Mouse (Mus musculus) neural tube, embryonic 15.5 days (tissue): ENCODE measurements around the gene Ect2l. TPM values are rescaled to one million over a fixed set of nuclear protein-coding genes. Genes with fewer than 3 reads are reported as not detected.
A peak's percentile ranks its signal among the peaks of the same experiment; 100 is the strongest.

ENCODE experiments used
- ATAC-seq: fragments of 200-750 bp; cut with Nextera tagmentation; 2 replicates; pipeline ENCODE4 v1.8.0; 2017; ENCODE audit warnings: mild to moderate bottlenecking, moderate TSS enrichment, moderate library complexity; ENCODE audit not compliant: low FRiP score
- H3K27ac ChIP-seq: fragments of 300-500 bp; sonication (generic); replicated peaks from 2 replicates; pipeline ENCODE4 v1.5.1; 2015; ENCODE audit warnings: mild to moderate bottlenecking, inconsistent platforms
- H3K27me3 ChIP-seq: fragments of 300-500 bp; sonication (generic); replicated peaks from 2 replicates; pipeline ENCODE4 v1.6.1; 2015; ENCODE audit warnings: inconsistent platforms
- H3K36me3 ChIP-seq: fragments of 300-500 bp; sonication (generic); 2 replicates; pipeline ENCODE4 v1.6.1; 2015; ENCODE audit warnings: inconsistent platforms
- H3K4me1 ChIP-seq: fragments of 300-500 bp; sonication (generic); 2 replicates; pipeline ENCODE4 v1.6.1; 2015; ENCODE audit warnings: inconsistent platforms
- H3K4me2 ChIP-seq: fragments of 300-500 bp; sonication (generic); 2 replicates; pipeline ENCODE4 v1.6.1; 2015; ENCODE audit warnings: inconsistent platforms, mild to moderate bottlenecking, moderate library complexity
- H3K4me3 ChIP-seq: fragments of 300-500 bp; sonication (generic); replicated peaks from 2 replicates; pipeline ENCODE4 v1.5.1; 2015; ENCODE audit warnings: mild to moderate bottlenecking, inconsistent platforms
- H3K9ac ChIP-seq: fragments of 300-500 bp; sonication (generic); replicated peaks from 2 replicates; pipeline ENCODE4 v1.6.1; 2015; ENCODE audit warnings: mild to moderate bottlenecking, inconsistent platforms
- H3K9me3 ChIP-seq: fragments of 300-500 bp; sonication (generic); replicated peaks from 2 replicates; pipeline ENCODE4 v1.6.1; 2016; ENCODE audit warnings: inconsistent platforms
- WGBS: fragments of 180-500 bp; shearing (Covaris S2); methylation state at CpG from one replicate; pipeline ENCODE4 v1.1.7; 2015; ENCODE audit warnings: mixed read lengths; 5-methylcytosine and 5-hydroxymethylcytosine counted together
- polyA plus RNA-seq: library from polyadenylated mRNA; unstranded; fragments of >200 nt; fragmentation: Nextera tagmentation; extraction: Ambion mirVana; gene quantifications from 2 replicates; pipeline ENCODE4 v1.2.1, GENCODE M21; 2015

The Ect2l gene
- polyA plus RNA-seq, 1 experiment from 2014 or later = 0.49 TPM

GRCm38 (mm10) chr10:18213373-18213772 is 2.7 kb upstream of the Ect2l start:
- no peaks in the 10 kb centered on the region for H3K4me1 ChIP-seq
- no peak overlapping the region for H3K4me3 ChIP-seq
- ATAC-seq = no peak
- no peak overlapping the region for H3K27ac ChIP-seq
- 87% methylated on average over 4 of the region's 4 CpGs for WGBS
- no peaks in the 10 kb centered on the region for H3K27me3 ChIP-seq
- no peaks in the 10 kb centered on the region for H3K9me3 ChIP-seq
- H3K9ac ChIP-seq = no peak overlapping the region
- no peaks in the 10 kb centered on the region for H3K36me3 ChIP-seq
- no peak overlapping the region for H3K4me2 ChIP-seq

DNA sequence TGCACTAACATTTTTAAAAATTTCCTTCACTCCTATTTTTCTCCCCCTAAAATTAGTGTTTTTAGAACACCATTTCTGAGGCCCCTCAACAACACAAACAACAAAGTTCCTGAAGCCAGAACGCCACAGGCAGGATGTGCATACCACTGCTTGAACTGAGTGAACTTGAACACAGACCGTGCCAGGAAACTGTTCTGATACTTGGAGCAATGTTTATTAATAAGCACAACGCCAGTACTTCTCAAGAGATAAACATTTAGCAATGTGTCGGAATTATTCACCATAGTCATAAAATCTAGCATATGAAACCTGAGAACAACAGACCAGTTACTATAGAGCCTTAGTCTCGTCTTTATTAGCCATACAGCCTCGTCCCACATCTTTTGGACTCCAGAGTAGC is 571 bp downstream of the Ect2l start:
- H3K4me2 ChIP-seq = no peak overlapping the region
- H3K9me3 ChIP-seq = no peaks in the 10 kb centered on the region
- H3K27ac ChIP-seq = no peak overlapping the region
- no peaks in the 10 kb centered on the region for H3K27me3 ChIP-seq
- no peak overlapping the region for H3K4me3 ChIP-seq
- no peaks in the 10 kb centered on the region for H3K4me1 ChIP-seq
- no peak for ATAC-seq
- H3K36me3 ChIP-seq = no peaks in the 10 kb centered on the region
- H3K9ac ChIP-seq = no peak overlapping the region
- WGBS = 79% methylated on average over 6 of the region's 6 CpGs

DNA sequence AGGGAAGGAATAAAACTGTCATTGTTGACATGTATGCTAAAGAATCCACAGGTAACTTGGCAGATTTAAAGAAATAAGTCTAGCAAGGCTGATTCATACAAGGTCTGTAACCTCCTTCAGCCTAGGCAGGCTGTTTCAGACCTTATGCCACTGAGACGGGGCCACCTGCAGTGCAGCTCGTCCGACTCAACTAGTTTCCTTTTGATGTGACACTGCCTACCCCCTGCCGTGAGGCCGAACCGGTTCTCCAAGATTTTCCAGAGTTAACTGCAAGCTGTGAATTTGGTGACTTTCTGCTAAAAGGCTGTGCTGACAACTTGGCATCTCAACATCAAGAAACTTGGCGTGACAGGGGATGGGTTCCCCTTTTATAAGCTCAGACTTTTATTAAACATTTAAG is 6.6 kb downstream of the Ect2l start:
- no peak overlapping the region for H3K4me3 ChIP-seq
- H3K36me3 ChIP-seq = no peaks in the 10 kb centered on the region
- WGBS = 17% methylated on average over 7 of the region's 7 CpGs
- no peaks in the 10 kb centered on the region for H3K4me1 ChIP-seq
- no peak overlapping the region for H3K9ac ChIP-seq
- no peaks in the 10 kb centered on the region for H3K27me3 ChIP-seq
- H3K9me3 ChIP-seq = no peaks in the 10 kb centered on the region
- no peak overlapping the region for H3K27ac ChIP-seq
- ATAC-seq = no peak
- no peak overlapping the region for H3K4me2 ChIP-seq

DNA sequence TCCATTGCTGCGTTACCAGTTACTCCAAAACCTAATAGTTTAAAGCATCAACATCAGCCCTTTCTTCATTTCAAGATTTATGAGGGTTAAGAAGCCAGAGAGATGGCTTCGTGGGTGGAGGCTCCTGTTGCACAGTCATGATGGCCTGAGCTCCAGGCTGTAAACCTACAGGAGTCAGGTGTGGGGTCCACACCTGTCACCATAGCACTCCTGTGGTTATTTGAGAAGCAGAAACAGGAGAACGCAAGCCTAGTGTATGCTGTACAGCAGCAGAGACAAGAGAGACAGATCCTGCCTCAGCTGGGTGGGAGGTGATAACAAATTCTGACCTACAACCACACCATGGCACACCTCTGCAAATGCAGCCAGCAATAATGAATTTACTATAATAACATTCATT is 8.3 kb downstream of the Ect2l start:
- WGBS = 78% methylated on average over 3 of the region's 3 CpGs
- ATAC-seq = no peak
- no peak overlapping the region for H3K4me2 ChIP-seq

DNA sequence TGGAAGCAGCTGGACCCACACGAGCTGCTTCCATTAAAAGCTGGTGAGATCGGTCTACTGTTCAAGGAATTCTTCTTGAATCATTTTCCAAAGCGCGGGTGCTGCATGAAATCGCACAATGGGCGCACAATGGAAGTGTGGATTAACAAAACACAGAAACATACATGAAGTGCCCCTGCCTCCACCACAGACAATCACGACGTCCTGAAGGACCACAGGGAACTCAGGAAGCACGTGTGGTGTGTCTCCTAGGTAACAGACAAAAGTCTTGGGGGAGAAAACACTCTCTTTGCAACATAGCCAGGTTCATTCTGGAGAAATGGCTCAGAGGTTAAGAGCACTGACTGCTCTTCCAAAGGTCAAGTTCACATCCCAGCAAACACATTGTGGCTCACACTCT is 10.0 kb downstream of the Ect2l start:
- Histone ChIP-seq H3K4me3 (no peak overlapping the region), H3K36me3 (no peaks in the 10 kb centered on the region), H3K27ac (no peak overlapping the region), H3K4me1 (no peaks in the 10 kb centered on the region), H3K4me2 (no peak overlapping the region), H3K9me3 (no peaks in the 10 kb centered on the region), H3K9ac (no peak overlapping the region), H3K27me3 (no peaks in the 10 kb centered on the region)
- 66% methylated on average over 9 of the region's 9 CpGs for whole genome bisulfite sequencing
- ATAC-seq = no peak

More for the DNA sequence above, 8.3 kb downstream of the Ect2l start:
- no peaks in the 10 kb centered on the region for H3K27me3 ChIP-seq
- no peaks in the 10 kb centered on the region for H3K36me3 ChIP-seq
- H3K9ac ChIP-seq = no peak overlapping the region
- H3K27ac ChIP-seq = no peak overlapping the region
- no peaks in the 10 kb centered on the region for H3K9me3 ChIP-seq
- H3K4me3 ChIP-seq = no peak overlapping the region
- H3K4me1 ChIP-seq = no peaks in the 10 kb centered on the region

- H3K9me3 ChIP-seq = no peaks in the 10 kb centered on the region
- ATAC-seq = no peak
- 86% methylated on average over 4 of the region's 4 CpGs for WGBS
Measured at GRCm38 (mm10) chr10:18199919-18200318, 10.8 kb downstream of the Ect2l start.

GRCm38 (mm10) chr10:18198286-18199015 is 12.2 kb downstream of the Ect2l start:
- Histone ChIP-seq H3K4me3 (no peak overlapping the region), H3K4me2 (no peak overlapping the region), H3K27ac (no peak overlapping the region), H3K9me3 (no peaks in the 10 kb centered on the region), H3K4me1 (no peaks in the 10 kb centered on the region), H3K27me3 (no peaks in the 10 kb centered on the region), H3K9ac (no peak overlapping the region), H3K36me3 (no peaks in the 10 kb centered on the region)
- ATAC-seq = no peak
- 85% methylated on average over 5 of the region's 5 CpGs for WGBS

More at GRCm38 (mm10) chr10:18199919-18200318, 10.8 kb downstream of the Ect2l start:
- Histone ChIP-seq H3K27ac (no peak overlapping the region), H3K4me1 (no peaks in the 10 kb centered on the region), H3K4me2 (no peak overlapping the region), H3K36me3 (no peaks in the 10 kb centered on the region), H3K4me3 (no peak overlapping the region), H3K27me3 (no peaks in the 10 kb centered on the region), H3K9ac (no peak overlapping the region)

- Histone ChIP-seq H3K36me3 (no peaks in the 10 kb centered on the region), H3K27me3 (no peaks in the 10 kb centered on the region), H3K9me3 (no peaks in the 10 kb centered on the region), H3K4me3 (0 out of 2 replicates have a peak overlapping the region, but pooled peaks have one; percentile 9), H3K4me1 (no peaks in the 10 kb centered on the region), H3K4me2 (peak overlapping the region; percentile 52), H3K27ac (no peak overlapping the region), H3K9ac (no peak overlapping the region)
- 60% methylated on average over 14 of the region's 14 CpGs for WGBS
- ATAC-seq = 0 out of 2 replicates have a peak, but pooled peaks have one; percentile 61
Measured at GRCm38 (mm10) chr10:18197206-18197979, 13.3 kb downstream of the Ect2l start.

DNA sequence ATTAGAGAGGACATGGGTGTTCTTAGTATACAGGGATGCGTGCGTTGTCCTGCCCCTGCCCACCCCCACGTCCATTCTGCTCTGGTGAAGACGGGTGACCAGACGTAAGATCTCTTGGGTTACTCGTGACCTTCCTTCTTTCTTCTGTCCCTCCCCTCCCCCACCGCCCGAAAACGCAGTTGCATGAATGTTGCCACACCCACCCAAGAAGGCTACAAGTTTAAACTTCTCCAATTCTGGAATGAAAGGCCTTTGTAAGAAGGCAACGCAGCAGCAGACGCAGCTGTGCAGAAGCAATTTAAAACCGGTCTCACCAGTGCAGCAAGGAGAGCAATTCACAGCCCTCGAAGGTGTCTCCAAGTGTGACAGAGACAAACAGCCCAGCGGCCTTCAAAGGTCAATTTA is 16.0 kb downstream of the Ect2l start:
- no peaks in the 10 kb centered on the region for H3K9me3 ChIP-seq
- H3K27ac ChIP-seq = no peak overlapping the region
- no peaks in the 10 kb centered on the region for H3K36me3 ChIP-seq
- no peaks in the 10 kb centered on the region for H3K4me1 ChIP-seq
- no peak overlapping the region for H3K4me3 ChIP-seq
- no peaks in the 10 kb centered on the region for H3K27me3 ChIP-seq
- no peak overlapping the region for H3K4me2 ChIP-seq
- ATAC-seq = no peak
- 58% methylated on average over 14 of the region's 14 CpGs for WGBS
- H3K9ac ChIP-seq = no peak overlapping the region

DNA sequence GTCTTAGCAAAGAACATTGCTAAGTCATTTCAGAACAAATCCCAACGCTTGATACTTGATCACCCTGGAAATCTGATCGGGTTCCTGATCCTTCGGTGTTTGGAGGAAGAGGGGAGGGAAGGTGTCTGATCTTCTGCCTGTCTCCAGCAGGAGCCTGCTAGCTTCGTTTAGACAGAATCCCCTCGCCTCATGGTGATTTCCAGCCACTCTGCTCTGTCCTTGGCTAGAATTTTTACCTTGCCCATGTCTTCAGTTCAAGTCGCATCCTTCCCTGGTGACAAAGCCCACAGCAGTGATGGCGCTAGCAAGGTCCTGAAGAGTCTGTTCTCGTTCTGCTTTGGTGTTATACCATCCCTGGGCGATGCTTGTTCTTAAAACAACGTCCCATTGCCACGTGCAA is 16.5 kb downstream of the Ect2l start:
- H3K4me3 ChIP-seq = no peak overlapping the region
- no peaks in the 10 kb centered on the region for H3K4me1 ChIP-seq
- no peaks in the 10 kb centered on the region for H3K36me3 ChIP-seq
- H3K9me3 ChIP-seq = no peaks in the 10 kb centered on the region
- 89% methylated on average over 11 of the region's 11 CpGs for WGBS
- H3K27ac ChIP-seq = no peak overlapping the region
- ATAC-seq = no peak
- no peaks in the 10 kb centered on the region for H3K27me3 ChIP-seq
- no peak overlapping the region for H3K9ac ChIP-seq
- no peak overlapping the region for H3K4me2 ChIP-seq

DNA sequence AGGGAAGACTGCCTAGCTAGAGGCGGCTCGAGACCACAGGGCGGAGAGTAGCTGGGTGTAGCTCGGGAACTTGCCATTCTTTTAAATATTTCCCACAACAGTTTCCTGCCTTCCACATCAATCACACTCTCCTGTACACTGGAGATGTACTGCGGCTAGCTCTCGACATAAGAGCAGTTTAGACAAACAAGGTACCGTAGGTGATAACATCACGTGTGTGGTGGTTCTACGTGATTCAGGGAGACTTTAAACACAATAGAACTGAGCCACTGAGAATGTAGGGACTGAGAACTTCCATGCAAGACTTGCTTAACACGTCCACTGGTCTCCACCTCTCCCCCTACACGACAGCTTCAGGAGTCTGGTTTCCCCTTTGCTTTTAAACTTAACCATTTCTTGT is 17.5 kb downstream of the Ect2l start:
- no peaks in the 10 kb centered on the region for H3K36me3 ChIP-seq
- no peak overlapping the region for H3K9ac ChIP-seq
- H3K9me3 ChIP-seq = no peaks in the 10 kb centered on the region
- H3K4me2 ChIP-seq = no peak overlapping the region
- H3K4me1 ChIP-seq = no peaks in the 10 kb centered on the region
- ATAC-seq = no peak
- no peaks in the 10 kb centered on the region for H3K27me3 ChIP-seq
- H3K4me3 ChIP-seq = no peak overlapping the region
- H3K27ac ChIP-seq = no peak overlapping the region
- WGBS = 87% methylated on average over 11 of the region's 11 CpGs

DNA sequence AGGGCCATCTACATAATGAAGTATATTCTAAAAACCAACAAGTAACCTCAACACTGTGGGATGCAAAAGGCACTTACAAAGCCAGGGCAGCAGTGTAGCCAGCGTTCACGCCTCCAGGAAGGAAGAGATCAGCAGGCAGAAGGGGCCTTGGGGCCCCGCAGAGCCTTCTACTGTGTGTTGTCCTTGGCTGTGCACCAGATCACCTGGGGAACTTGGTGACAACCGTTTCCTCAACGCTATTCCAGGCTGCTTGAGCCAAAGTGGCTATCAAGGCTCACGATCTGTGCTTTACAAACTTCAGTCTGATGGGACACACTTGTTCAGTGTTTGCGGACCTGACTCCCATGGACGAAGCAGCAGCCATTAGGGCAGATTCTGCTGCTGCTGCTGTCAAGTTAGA is 19.0 kb downstream of the Ect2l start:
- Histone ChIP-seq H3K36me3 (no peaks in the 10 kb centered on the region), H3K27me3 (no peaks in the 10 kb centered on the region), H3K27ac (no peak overlapping the region), H3K4me3 (no peak overlapping the region), H3K9ac (no peak overlapping the region), H3K4me2 (no peak overlapping the region), H3K9me3 (no peaks in the 10 kb centered on the region), H3K4me1 (no peaks in the 10 kb centered on the region)
- 77% methylated on average over 8 of the region's 8 CpGs for WGBS
- no peak for ATAC-seq
